Mouse (Mus musculus) heart, postnatal 0 days (tissue): ENCODE measurements around the gene Cyp19a1.

Source experiments
- CTCF ChIP-seq: IDR thresholded peaks from 2 replicates; pipeline ENCODE4 v1.5.1; 2016; ENCODE audit warnings: antibody characterized with exemption, control low read depth, low read depth
- EP300 ChIP-seq: IDR thresholded peaks from 2 replicates; pipeline ENCODE4 v1.6.1; 2016; ENCODE audit warnings: antibody characterized with exemption, low read depth

DNA sequence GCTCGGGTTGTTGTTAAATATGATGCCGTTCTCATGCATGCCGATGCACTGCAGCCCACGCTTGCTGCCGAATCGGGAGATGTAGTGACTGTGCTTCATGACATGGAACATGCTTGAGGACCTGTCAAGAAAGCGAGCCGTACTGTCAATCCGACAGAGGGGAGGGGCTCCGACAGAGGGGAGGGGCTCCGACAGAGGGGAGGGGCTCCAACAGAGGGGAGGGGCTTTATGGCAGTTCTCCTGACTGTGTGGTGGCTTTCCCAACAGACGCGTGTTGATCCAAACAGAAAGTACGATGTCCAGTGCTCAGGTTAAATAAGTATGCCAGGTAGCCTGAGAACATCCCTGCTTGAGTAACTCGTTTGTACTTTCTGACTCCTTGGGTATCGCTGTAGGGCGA, 87.7 kb downstream of the Cyp19a1 start:
- TF ChIP-seq CTCF = no peak
- TF ChIP-seq EP300 = no peak
